In the genomic region with DNA sequence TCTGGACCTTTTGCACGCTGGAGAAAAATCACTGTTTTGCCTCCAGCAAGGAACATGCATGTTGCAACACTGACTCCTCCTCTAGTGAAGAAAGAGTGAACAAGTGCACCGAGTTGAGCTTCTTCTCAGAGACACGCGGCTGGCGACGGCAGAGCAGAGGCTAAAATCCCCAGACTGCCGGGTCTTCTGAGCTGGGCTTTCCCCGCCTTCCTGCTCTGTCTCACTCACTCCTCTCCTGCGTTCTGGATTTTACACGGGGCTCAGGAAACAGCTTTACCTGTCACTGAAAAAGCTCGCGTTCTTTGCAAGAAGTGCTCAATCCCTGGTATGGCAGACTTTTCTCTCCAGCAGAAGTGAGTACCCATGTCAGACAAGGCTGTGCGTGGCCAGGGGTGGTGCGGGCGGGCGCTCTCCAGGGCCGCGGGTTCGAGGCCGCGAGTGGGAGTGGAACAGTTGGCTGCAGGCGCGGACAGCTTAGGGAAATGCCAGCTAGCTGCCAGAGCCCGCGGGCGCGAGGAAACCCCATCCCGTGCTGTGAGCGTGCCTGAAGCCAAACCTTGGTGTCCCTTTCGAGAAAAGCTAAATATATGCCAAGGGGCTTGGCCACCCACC, we compare ENCODE assay signal across 9 mouse cellular contexts. TPM values are rescaled to one million over a fixed set of nuclear protein-coding genes. Genes with fewer than 3 reads are reported as not detected.
DNase-seq lines count a peak whose midpoint lies in the region; ATAC-seq lines count a peak whose summit lies in the region.
"Had no signal": no experiment of that assay in that cellular context is flagged by ENCODE, and none has a peak within 500 bp of the region (broad histone marks: within the 10 kb centered on the region; RNA-seq: fewer than 3 reads in every experiment).

No protein-coding gene starts in this region.

- 1% methylated on average over 30 of the region's 30 CpGs for WGBS in forebrain, embryonic 13.5 days

- peak overlapping the region; percentile 71 for H3K4me2 ChIP-seq in forebrain, embryonic 13.5 days

- ATAC-seq in forebrain, embryonic 13.5 days: peak; percentile 78
- ATAC-seq in inflammation-experienced regulatory T-cells, adult 6 months: peak; percentile 35

- H3K36me3 ChIP-seq in forebrain, embryonic 13.5 days (ENCODE audit: poor library complexity, severe bottlenecking): no peaks in the 10 kb centered on the region
- H3K36me3 ChIP-seq: G1E had no signal

- peak overlapping the region; percentile 32; the same call in 1 of the 2 replicates for H3K9ac ChIP-seq in forebrain, embryonic 13.5 days

- peak; percentile 18 for DNase-seq in gastrocnemius, postnatal 10 days
- DNase-seq in gastrocnemius, adult 8-10 months (ENCODE audit: low spot score in 2 of 2): no peak
- peak; percentile 67 to 94 for DNase-seq in adrenal gland, adult (ENCODE audit: inconsistent age in 2 of 2, low spot score in 1 of 2)
- DNase-seq in liver: peak; percentile 3
- DNase-seq in neural tube, embryonic 10.5 days (ENCODE audit: extremely low spot score, low spot score): peak; percentile 42
- no peak for DNase-seq in spleen, adult 12 weeks (ENCODE audit: low spot score)

- no peaks in the 10 kb centered on the region for H3K9me3 ChIP-seq in forebrain, embryonic 13.5 days (replicated peaks)
- H3K9me3 ChIP-seq: G1E had no signal

- H3K4me1 ChIP-seq in forebrain, embryonic 13.5 days: peaks cover 11% of the 10 kb centered on the region

- no peaks in the 10 kb centered on the region for H3K27me3 ChIP-seq in forebrain, embryonic 13.5 days

- no peak overlapping the region for H3K27ac ChIP-seq in forebrain, embryonic 13.5 days

- peak overlapping the region; percentile 39 for H3K4me3 ChIP-seq in forebrain, embryonic 13.5 days

RNA-seq across cellular contexts. Expression of a gene that starts 0.6 kb away (rescaled TPM):
- total RNA-seq in gastrocnemius, postnatal 10 days (2021): 1 to 10 TPM; 4.3 to 5.7 TPM
- under 1 TPM; 0.04 to 0.32 (median 0.16) TPM for total RNA-seq in gastrocnemius, adult 8-10 months (2022)
- polyA plus RNA-seq in forebrain, embryonic 13.5 days (2015; fragmentation: Nextera tagmentation; extraction: Ambion mirVana): 0.32 and 0.39 TPM in 2 replicates
- polyA plus RNA-seq in inflammation-experienced regulatory T-cells, adult 6 months (2017; shearing (Covaris generic)): under 1 TPM in 2 of 3 experiments, not detected in 1; 0.21 to 0.33 TPM
- polyA plus RNA-seq: G1E had no signal

Comparison
In these comparisons a context has a peak if more than half of its experiments do, and no peak if none do; other contexts are left out.
1. DNase-seq: peak in gastrocnemius, postnatal 10 days (single experiment), adrenal gland, adult (2 of 2), liver (single experiment) and neural tube, embryonic 10.5 days (single experiment); none in gastrocnemius, adult 8-10 months (0 of 2) and spleen, adult 12 weeks (single experiment).
2. RNA of a gene that starts 0.6 kb away (total RNA-seq): 4.3 to 5.7 TPM in gastrocnemius, postnatal 10 days; 0.04 to 0.32 TPM in gastrocnemius, adult 8-10 months; every median in the first group is over 4 times any median in the second.